8 mouse cellular contexts compared by ENCODE assay signal in genomic region chr11:98026248-98026569, GRCm38 (mm10). TPM values are rescaled to one million over a fixed set of nuclear protein-coding genes. Genes with fewer than 3 reads are reported as not detected.
A peak's percentile ranks its signal among the peaks of the same experiment; 100 is the strongest.
DNase-seq lines count a peak whose midpoint lies in the region; ATAC-seq and TF ChIP-seq lines count a peak whose summit lies in the region.

No protein-coding gene starts in this region.

- no peak for TF ChIP-seq CTCF in lung, embryonic 14.5 days (IDR thresholded peaks at IDR 0.05; ENCODE audit: low read depth)
- no peak for TF ChIP-seq CTCF in olfactory bulb, adult 2 months (IDR thresholded peaks at IDR 0.05; ENCODE audit: insufficient read depth, low read depth, low read length)

- H3K27me3 ChIP-seq in lung, embryonic 14.5 days (ENCODE audit: insufficient read depth, low read length) = no peaks in the 10 kb centered on the region
- H3K27me3 ChIP-seq in limb, embryonic 13.5 days = no peaks in the 10 kb centered on the region

- peak overlapping the region; percentile 87 for H3K4me3 ChIP-seq in lung, embryonic 14.5 days (ENCODE audit: low read depth, low read length)
- H3K4me3 ChIP-seq in limb, embryonic 13.5 days = peak overlapping the region; percentile 100
- H3K4me3 ChIP-seq in olfactory bulb, adult 2 months (ENCODE audit: insufficient read depth, low read depth, low read length) = peak overlapping the region; percentile 88

- no peak for ATAC-seq in lung, embryonic 14.5 days (ENCODE audit: insufficient read depth)
- ATAC-seq in erythroid progenitor cell, adult 5-6 weeks (replicated peaks; ENCODE audit: low FRiP score, poor library complexity, severe bottlenecking) = peak; percentile 25; the same call in 1 of the 2 replicates
- no peak for ATAC-seq in limb, embryonic 13.5 days (ENCODE audit: low FRiP score, low read depth)

- H3K9ac ChIP-seq in lung, embryonic 14.5 days = peak overlapping the region; percentile 98
- peak overlapping the region; percentile 100 for H3K9ac ChIP-seq in limb, embryonic 13.5 days

- WGBS in lung, embryonic 14.5 days = 5% methylated on average over 15 of the region's 15 CpGs
- 6% methylated on average over 15 of the region's 15 CpGs for WGBS in limb, embryonic 13.5 days
- 3% methylated on average over 15 of the region's 15 CpGs for WGBS in olfactory bulb, adult 2 months

- peak overlapping the region; percentile 88 for H3K27ac ChIP-seq in lung, embryonic 14.5 days (ENCODE audit: low read depth)
- H3K27ac ChIP-seq in limb, embryonic 13.5 days = peak overlapping the region; percentile 92
- peak overlapping the region; percentile 77 for H3K27ac ChIP-seq in olfactory bulb, adult 2 months (ENCODE audit: insufficient read depth, low read depth, low read length)

- DNase-seq in lung, embryonic 14.5 days = peak; percentile 35
- DNase-seq in lung, postnatal 36 days = no peak
- DNase-seq in MN1 (ENCODE audit: low spot score) = no peak
- DNase-seq in right cerebral cortex, adult 2 months (ENCODE audit: low spot score in 2 of 2) = no peak
- no peak for DNase-seq in spleen, adult 18-20 months

- H3K9me3 ChIP-seq in lung, embryonic 14.5 days (ENCODE audit: low read depth, low read length) = no peaks in the 10 kb centered on the region
- no peaks in the 10 kb centered on the region for H3K9me3 ChIP-seq in limb, embryonic 13.5 days

- TF ChIP-seq POLR2A in olfactory bulb, adult 2 months (IDR thresholded peaks at IDR 0.05; ENCODE audit: insufficient read depth, low read depth, low read length) = no peak

- peaks cover 31% of the 10 kb centered on the region for H3K36me3 ChIP-seq in lung, embryonic 14.5 days (ENCODE audit: insufficient read depth)
- peaks cover 31% of the 10 kb centered on the region for H3K36me3 ChIP-seq in limb, embryonic 13.5 days

- peak overlapping the region; percentile 87 for H3K4me2 ChIP-seq in lung, embryonic 14.5 days
- H3K4me2 ChIP-seq in limb, embryonic 13.5 days (replicated peaks) = peak overlapping the region; percentile 94

- peaks cover 13% of the 10 kb centered on the region for H3K4me1 ChIP-seq in lung, embryonic 14.5 days (ENCODE audit: insufficient read depth)
- H3K4me1 ChIP-seq in limb, embryonic 13.5 days = peaks cover 28% of the 10 kb centered on the region
- peaks cover 16% of the 10 kb centered on the region for H3K4me1 ChIP-seq in olfactory bulb, adult 2 months (ENCODE audit: control insufficient read depth, insufficient read depth, low read length)

RNA-seq across cellular contexts. Expression of gene Rpl19, which starts 0.3 kb away (rescaled TPM):
- 1,155 and 1,171 TPM in 2 replicates for polyA plus RNA-seq in lung, embryonic 14.5 days (2014; fragmentation: Nextera tagmentation; extraction: Ambion mirVana)
- 931 and 1,058 TPM in 2 replicates for total RNA-seq in erythroid progenitor cell, adult 5-6 weeks (2015; ENCODE audit: low replicate concordance)
- 346 and 531 TPM in 2 replicates for total RNA-seq in erythroid progenitor cell, adult 5-6 weeks (2017; ENCODE audit: low replicate concordance)
- polyA plus RNA-seq in limb, embryonic 13.5 days (2015; fragmentation: Nextera tagmentation; extraction: Ambion mirVana) = 1,012 and 1,039 TPM in 2 replicates
- not detected in 2 replicates for polyA plus RNA-seq in olfactory bulb, adult 2 months (2012; ENCODE audit: insufficient read depth, insufficient read length, low replicate concordance, missing spikeins)

RNA-seq across cellular contexts. Expression of gene Cacnb1, which starts 3.4 kb away (rescaled TPM):
- 5.4 and 5.5 TPM in 2 replicates for polyA plus RNA-seq in lung, embryonic 14.5 days (2014; fragmentation: Nextera tagmentation; extraction: Ambion mirVana)
- not detected in 2 replicates for total RNA-seq in erythroid progenitor cell, adult 5-6 weeks (2015; ENCODE audit: low replicate concordance)
- total RNA-seq in erythroid progenitor cell, adult 5-6 weeks (2017; ENCODE audit: low replicate concordance) = 0.13 and 0.68 TPM in 2 replicates
- 20.0 and 20.7 TPM in 2 replicates for polyA plus RNA-seq in limb, embryonic 13.5 days (2015; fragmentation: Nextera tagmentation; extraction: Ambion mirVana)
- not detected in 2 replicates for polyA plus RNA-seq in olfactory bulb, adult 2 months (2012; ENCODE audit: insufficient read depth, insufficient read length, low replicate concordance, missing spikeins)

RNA-seq across cellular contexts. Expression of gene Stac2, which starts 27.1 kb away (rescaled TPM):
- polyA plus RNA-seq in lung, embryonic 14.5 days (2014; fragmentation: Nextera tagmentation; extraction: Ambion mirVana) = 0.05 and 0.14 TPM in 2 replicates
- not detected in 2 replicates for total RNA-seq in erythroid progenitor cell, adult 5-6 weeks (2015; ENCODE audit: low replicate concordance)
- not detected in 2 replicates for total RNA-seq in erythroid progenitor cell, adult 5-6 weeks (2017; ENCODE audit: low replicate concordance)
- polyA plus RNA-seq in limb, embryonic 13.5 days (2015; fragmentation: Nextera tagmentation; extraction: Ambion mirVana) = 0.74 and 1.1 TPM in 2 replicates
- not detected in 2 replicates for polyA plus RNA-seq in olfactory bulb, adult 2 months (2012; ENCODE audit: insufficient read depth, insufficient read length, low replicate concordance, missing spikeins)

RNA-seq across cellular contexts. Expression of gene Arl5c, which starts 30.2 kb away (rescaled TPM):
- 11.4 and 11.5 TPM in 2 replicates for polyA plus RNA-seq in lung, embryonic 14.5 days (2014; fragmentation: Nextera tagmentation; extraction: Ambion mirVana)
- total RNA-seq in erythroid progenitor cell, adult 5-6 weeks (2015; ENCODE audit: low replicate concordance) = 8.8 and 24.5 TPM in 2 replicates
- 9.6 and 17.5 TPM in 2 replicates for total RNA-seq in erythroid progenitor cell, adult 5-6 weeks (2017; ENCODE audit: low replicate concordance)
- 7.0 and 8.8 TPM in 2 replicates for polyA plus RNA-seq in limb, embryonic 13.5 days (2015; fragmentation: Nextera tagmentation; extraction: Ambion mirVana)
- polyA plus RNA-seq in olfactory bulb, adult 2 months (2012; ENCODE audit: insufficient read depth, insufficient read length, low replicate concordance, missing spikeins) = 395 TPM in 1 of 2 replicates, not detected in the other

RNA-seq across cellular contexts. Expression of gene Plxdc1, which starts 40.0 kb away (rescaled TPM):
- 0.53 and 0.64 TPM in 2 replicates for polyA plus RNA-seq in lung, embryonic 14.5 days (2014; fragmentation: Nextera tagmentation; extraction: Ambion mirVana)
- 1.3 TPM in 1 of 2 replicates, not detected in the other for total RNA-seq in erythroid progenitor cell, adult 5-6 weeks (2015; ENCODE audit: low replicate concordance)
- total RNA-seq in erythroid progenitor cell, adult 5-6 weeks (2017; ENCODE audit: low replicate concordance) = 2.3 and 2.4 TPM in 2 replicates
- 0.33 and 0.50 TPM in 2 replicates for polyA plus RNA-seq in limb, embryonic 13.5 days (2015; fragmentation: Nextera tagmentation; extraction: Ambion mirVana)
- polyA plus RNA-seq in olfactory bulb, adult 2 months (2012; ENCODE audit: insufficient read depth, insufficient read length, low replicate concordance, missing spikeins) = not detected in 2 replicates

Comparison
In these comparisons a context has a peak if more than half of its experiments do, and no peak if none do; other contexts are left out.
1. RNA of gene Rpl19, which starts 0.3 kb away (polyA plus RNA-seq): 1,155 to 1,171 TPM in lung, embryonic 14.5 days and 1,012 to 1,039 TPM in limb, embryonic 13.5 days; not detected in olfactory bulb, adult 2 months; every median in the first group is over 1,000 times any median in the second.
2. RNA of gene Stac2, which starts 27.1 kb away (polyA plus RNA-seq): not detected in olfactory bulb, adult 2 months; 0.74 to 1.1 TPM in limb, embryonic 13.5 days and 0.05 to 0.14 TPM in lung, embryonic 14.5 days; every median in the first group is over 10 times any median in the second.
3. Peak in every context shown above with its lines, with median percentiles within 50 percentile points of each other: H3K27ac ChIP-seq and H3K4me3 ChIP-seq.